Mouse (Mus musculus): ENCODE measurements around the gene Gm10972. TPM values are rescaled to one million over a fixed set of nuclear protein-coding genes. Genes with fewer than 3 reads are reported as not detected.
"Not testable (repeated sequence)": the region's sequence is repeated elsewhere in the genome, so short reads cannot be mapped to it uniquely, and the experiment has no call there.

The Gm10972 gene
- polyA plus RNA-seq, 1 experiment from 2014 or later, result not detected

DNA sequence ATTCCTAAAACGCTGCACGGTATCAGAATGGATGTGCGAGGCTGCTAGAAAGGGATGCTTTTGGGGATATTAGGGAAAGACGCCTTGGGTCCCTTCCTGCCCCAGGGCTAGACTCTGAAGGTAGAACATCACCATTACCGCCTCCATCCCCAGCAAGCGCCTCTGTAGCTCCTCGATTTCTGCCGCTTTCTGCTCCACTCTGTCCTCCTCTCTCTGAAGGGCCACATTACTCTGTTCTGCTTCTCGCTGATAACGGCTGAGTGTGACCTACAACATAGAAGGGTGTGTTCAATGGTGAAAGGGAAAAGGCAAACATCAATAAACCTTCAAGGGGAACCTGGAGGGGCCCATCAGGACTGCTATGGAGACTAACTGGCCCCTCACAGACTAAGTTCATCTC, 20.4 kb upstream of the Gm10972 start:
- no peaks in the 10 kb centered on the region for H3K4me1 ChIP-seq (replicated peaks)
- no peaks in the 10 kb centered on the region for H3K36me3 ChIP-seq
- ATAC-seq (ENCODE audit: low FRiP score, low read depth), result no peak
- H3K9ac ChIP-seq, result no peak overlapping the region
- no peak overlapping the region for H3K27ac ChIP-seq (replicated peaks)
- no peak overlapping the region for H3K4me2 ChIP-seq
- H3K4me3 ChIP-seq, result no peak overlapping the region
- WGBS, result 93% methylated on average over 10 of the region's 10 CpGs
- no peaks in the 10 kb centered on the region for H3K9me3 ChIP-seq
- H3K27me3 ChIP-seq, result no peaks in the 10 kb centered on the region

DNA sequence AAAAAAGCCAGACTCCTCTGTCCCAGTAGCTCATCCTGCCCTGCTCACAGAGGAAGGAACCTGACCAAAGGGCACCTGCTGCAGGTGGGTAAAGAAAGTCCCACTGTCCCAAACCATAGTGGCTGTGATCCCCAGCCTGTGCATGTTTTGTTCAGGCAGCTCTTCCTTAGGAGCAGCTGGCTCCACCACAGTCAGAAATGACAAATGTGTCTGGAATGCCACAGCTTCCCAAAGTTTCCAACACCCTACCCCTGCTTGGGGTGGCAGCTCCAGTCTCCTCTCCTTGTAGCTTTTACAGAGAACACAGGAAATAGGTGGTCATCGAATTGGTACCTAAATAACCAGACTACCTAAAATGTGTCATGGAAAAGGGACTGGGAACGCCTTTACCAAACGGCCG, 18.6 kb upstream of the Gm10972 start:
- no peak overlapping the region for H3K27ac ChIP-seq (replicated peaks)
- 93% methylated on average over 4 of the region's 4 CpGs for WGBS
- H3K9ac ChIP-seq, result no peak overlapping the region
- no peaks in the 10 kb centered on the region for H3K4me1 ChIP-seq (replicated peaks)
- H3K4me3 ChIP-seq, result no peak overlapping the region
- no peaks in the 10 kb centered on the region for H3K9me3 ChIP-seq
- H3K27me3 ChIP-seq, result no peaks in the 10 kb centered on the region
- ATAC-seq (ENCODE audit: low FRiP score, low read depth), result no peak
- H3K4me2 ChIP-seq, result no peak overlapping the region
- H3K36me3 ChIP-seq, result no peaks in the 10 kb centered on the region

DNA sequence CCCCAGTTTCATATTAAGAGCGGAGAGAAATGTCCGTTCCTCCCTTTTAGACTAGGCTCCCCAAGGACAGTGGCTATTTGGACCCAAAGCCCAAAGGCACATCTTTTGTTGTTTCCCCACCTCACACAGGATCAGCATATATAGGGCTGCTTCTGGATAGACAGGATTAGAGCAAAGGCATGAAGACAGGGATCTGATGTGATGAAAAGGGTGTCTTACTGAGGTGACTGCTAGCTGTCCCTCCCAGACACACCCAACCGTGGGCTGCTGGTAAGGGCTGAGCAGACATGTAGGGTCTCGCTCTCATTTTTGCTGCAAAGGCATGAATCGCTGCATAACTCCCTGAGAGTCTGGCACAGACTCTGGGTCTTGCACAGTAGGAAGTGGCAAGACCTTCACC, 14.2 kb upstream of the Gm10972 start:
- no peak overlapping the region for H3K4me3 ChIP-seq
- H3K4me2 ChIP-seq, result no peak overlapping the region
- no peak overlapping the region for H3K9ac ChIP-seq
- no peaks in the 10 kb centered on the region for H3K9me3 ChIP-seq
- H3K27ac ChIP-seq (replicated peaks), result no peak overlapping the region
- ATAC-seq (ENCODE audit: low FRiP score, low read depth), result no peak
- H3K27me3 ChIP-seq, result no peaks in the 10 kb centered on the region
- no peaks in the 10 kb centered on the region for H3K36me3 ChIP-seq
- no peaks in the 10 kb centered on the region for H3K4me1 ChIP-seq (replicated peaks)
- 85% methylated on average over 5 of the region's 5 CpGs for WGBS

DNA sequence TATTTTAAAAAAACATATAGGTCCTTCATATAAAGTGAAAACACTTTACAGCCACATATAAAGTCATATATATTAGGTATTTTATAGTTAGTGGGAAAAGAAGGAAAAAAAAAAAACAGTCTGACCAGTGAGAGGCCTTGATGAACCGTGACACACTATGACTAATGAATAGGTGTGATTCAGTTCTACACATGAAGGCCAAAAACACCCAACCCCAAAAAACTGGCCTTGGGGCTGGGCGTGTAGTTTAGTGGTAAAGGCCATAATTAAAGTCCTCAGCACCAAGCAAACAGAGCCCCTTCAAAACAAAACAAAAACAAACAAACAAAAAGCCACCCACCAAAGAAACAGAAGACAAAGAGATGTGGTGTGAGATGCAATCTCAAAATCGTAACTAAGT, 13.0 kb upstream of the Gm10972 start:
- no peaks in the 10 kb centered on the region for H3K4me1 ChIP-seq (replicated peaks)
- no peak for ATAC-seq (ENCODE audit: low FRiP score, low read depth)
- H3K9me3 ChIP-seq, result no peaks in the 10 kb centered on the region
- H3K4me2 ChIP-seq, result no peak overlapping the region
- 84% methylated on average over 3 of the region's 3 CpGs for WGBS
- no peak overlapping the region for H3K9ac ChIP-seq
- H3K27me3 ChIP-seq, result no peaks in the 10 kb centered on the region
- H3K36me3 ChIP-seq, result no peaks in the 10 kb centered on the region
- H3K4me3 ChIP-seq, result no peak overlapping the region
- no peak overlapping the region for H3K27ac ChIP-seq (replicated peaks)

DNA sequence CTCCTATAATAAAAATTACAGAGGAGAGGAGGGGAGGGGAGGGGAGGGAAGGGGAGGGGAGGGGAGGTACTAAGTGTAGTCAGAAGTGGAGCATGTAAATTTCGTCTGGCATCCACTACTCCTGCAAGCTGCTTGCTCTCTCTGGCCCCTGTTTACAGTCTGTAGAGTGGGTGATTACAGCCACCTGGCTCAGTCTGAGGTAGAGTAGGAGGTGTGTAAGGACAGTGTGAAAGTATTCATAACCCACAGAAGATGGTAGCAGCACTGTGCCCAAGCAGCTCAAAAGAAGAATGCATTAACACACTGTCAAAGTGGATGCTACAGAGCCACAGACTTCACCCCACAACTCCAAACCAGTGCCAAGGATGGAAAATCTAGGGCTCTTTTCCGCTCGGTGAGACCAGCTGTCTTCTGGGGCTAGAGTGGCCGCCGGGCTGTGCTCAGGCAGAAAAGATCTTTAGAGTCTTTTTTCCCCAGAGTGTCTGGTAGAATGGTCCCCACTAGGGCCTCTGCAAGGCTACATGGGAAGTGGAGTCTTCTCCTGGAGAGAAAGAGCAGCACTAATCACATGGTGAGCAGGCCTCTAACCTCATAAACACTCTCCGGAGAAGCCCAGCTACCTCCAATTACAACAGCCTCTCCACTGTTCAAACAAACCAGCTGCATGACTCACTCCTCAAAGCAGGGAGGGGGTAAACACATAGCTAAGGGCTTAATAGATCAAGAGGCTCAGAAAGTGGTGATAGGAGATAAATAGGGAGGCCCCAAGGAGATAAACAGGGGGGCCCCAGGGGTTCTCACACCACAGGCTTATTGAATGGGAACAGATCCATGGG, 6.1 kb downstream of the Gm10972 start:
- H3K4me3 ChIP-seq, result no peak overlapping the region
- H3K9me3 ChIP-seq, result no peaks in the 10 kb centered on the region
- ATAC-seq (ENCODE audit: low FRiP score, low read depth), result no peak
- H3K4me2 ChIP-seq, result no peak overlapping the region
- H3K36me3 ChIP-seq, result no peaks in the 10 kb centered on the region
- H3K4me1 ChIP-seq (replicated peaks), result peaks cover 6% of the 10 kb centered on the region; the same call in 1 of the 2 replicates
- 49% methylated on average over 6 of the region's 6 CpGs for WGBS
- no peak overlapping the region for H3K27ac ChIP-seq (replicated peaks)
- no peaks in the 10 kb centered on the region for H3K27me3 ChIP-seq
- no peak overlapping the region for H3K9ac ChIP-seq

DNA sequence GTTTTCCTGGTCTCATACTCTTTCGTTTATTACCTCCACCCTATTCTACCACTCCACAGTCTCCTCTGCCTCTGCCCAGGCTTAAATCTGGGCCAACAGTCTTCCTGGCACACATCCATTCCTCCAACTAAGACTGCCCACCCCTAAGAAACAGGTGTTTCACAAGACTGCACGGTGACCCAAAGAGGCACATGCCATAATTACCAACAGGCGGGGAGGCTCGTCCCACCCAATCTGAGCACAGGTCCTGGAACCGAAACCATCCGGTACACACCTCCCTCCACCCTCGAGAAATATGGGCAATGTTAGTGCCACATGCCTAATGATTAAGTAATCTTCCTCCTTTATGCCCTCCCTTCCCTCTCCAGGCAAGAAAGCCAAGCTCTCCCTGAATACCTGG, 7.5 kb downstream of the Gm10972 start:
- Histone ChIP-seq H3K4me2 (no peak overlapping the region), H3K9ac (no peak overlapping the region), H3K4me3 (no peak overlapping the region), H3K4me1 (replicated peaks) (peaks cover 6% of the 10 kb centered on the region; the same call in 1 of the 2 replicates), H3K27ac (replicated peaks) (no peak overlapping the region), H3K9me3 (no peaks in the 10 kb centered on the region), H3K27me3 (no peaks in the 10 kb centered on the region), H3K36me3 (no peaks in the 10 kb centered on the region)
- ATAC-seq (ENCODE audit: low FRiP score, low read depth), result no peak; the same call in 1 of the 2 replicates
- WGBS, result 87% methylated on average over 7 of the region's 7 CpGs

DNA sequence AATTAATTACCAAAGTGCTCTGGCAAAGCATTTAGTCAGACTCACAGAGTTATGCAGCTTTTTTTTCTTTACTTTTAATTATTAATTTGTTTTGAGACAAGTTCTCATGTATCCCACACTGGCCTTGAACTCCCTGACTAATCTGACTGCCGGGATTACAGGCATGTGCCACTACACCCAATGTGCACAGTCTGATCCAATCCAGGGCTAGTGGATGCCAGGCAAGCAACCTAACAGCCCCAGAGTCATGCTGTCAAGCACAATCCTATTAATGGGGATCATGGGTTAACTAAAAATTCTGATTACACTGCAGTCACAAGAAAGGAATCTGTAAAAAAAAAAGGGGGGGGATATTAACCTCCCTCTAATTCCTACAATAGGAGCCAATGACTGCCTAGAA, 11.1 kb downstream of the Gm10972 start:
- H3K27ac ChIP-seq (replicated peaks); H3K9me3 ChIP-seq; H3K27me3 ChIP-seq; H3K4me2 ChIP-seq; H3K4me1 ChIP-seq (replicated peaks); H3K4me3 ChIP-seq; H3K9ac ChIP-seq; H3K36me3 ChIP-seq; ATAC-seq (ENCODE audit: low FRiP score, low read depth): not testable (repeated sequence)
- WGBS, result 62% methylated on average over 1 of the region's 1 CpGs

DNA sequence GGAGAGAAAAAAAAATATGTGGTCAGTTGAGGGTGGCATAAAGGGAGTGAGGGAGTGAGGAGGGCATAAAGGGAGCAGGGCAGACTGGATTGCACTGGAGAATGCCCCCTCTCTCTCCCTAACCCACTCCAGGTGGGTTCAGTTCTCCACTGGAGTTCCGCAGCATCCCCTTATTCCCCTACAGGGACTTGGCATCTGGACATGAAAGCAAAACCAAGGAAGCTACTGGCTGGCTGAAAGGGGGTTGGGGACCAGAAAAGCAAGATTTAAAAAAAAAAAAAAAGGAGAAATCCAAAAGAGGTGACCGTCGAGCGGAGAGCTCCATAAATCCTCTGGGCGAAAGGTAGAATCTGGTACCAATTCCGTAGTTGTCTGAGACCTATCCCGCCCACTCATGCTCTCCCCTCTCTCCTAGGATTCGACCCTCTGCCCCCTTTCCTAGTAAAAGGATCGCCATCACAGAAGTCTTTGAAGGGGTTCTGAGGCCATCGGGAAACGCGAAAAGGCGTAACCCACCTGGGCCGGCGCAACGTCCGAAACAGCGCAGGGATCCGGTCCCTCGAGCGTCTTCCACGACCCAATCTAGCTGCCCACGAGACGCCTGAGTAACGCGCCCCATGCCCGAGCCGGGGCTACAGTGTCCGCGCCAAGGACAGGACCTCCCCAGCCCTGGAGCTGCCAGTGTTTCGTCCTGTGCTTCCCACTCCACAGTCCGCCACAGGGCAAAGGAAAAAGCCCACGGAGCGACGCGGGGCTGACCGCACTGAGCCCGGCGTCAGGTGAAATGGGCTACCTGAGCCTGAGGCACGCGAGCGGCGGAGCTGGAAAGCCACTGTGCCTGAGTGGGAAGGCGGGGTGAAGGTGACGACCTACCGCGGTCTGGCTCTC, 15.2 kb downstream of the Gm10972 start:
- WGBS, result 6% methylated on average over 22 of the region's 47 CpGs

DNA sequence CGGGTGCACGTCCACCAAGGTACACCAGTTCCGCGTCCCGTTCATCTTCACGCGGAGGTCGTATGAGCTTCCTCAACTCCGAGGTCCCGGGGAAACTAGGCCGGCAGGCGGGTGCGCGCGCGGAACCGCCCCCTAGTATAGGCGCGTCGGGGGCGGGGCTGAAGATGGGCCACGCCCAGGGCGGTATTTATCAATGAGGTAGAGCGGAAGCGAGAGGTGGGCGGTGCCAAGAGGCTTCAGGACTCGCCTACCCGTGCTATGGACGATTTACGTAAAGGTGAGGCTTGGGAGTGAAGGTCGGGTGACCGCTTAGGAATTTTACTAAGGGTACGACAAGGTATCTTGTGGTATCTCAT, 15.8 kb downstream of the Gm10972 start, which contains the start of gene Tuft1:
Tuft1 (minus strand) TSS at position 133 of the 356 bp plus-strand sequence.
- Histone ChIP-seq H3K4me3 (peak within 1 kb of the TSS; percentile 43), H3K9ac (peak within 1 kb of the TSS; percentile 39; the same call in 1 of the 2 replicates), H3K4me2 (peak within 1 kb of the TSS; percentile 64)
- H3K27me3 ChIP-seq; H3K36me3 ChIP-seq; H3K4me1 ChIP-seq (replicated peaks); H3K27ac ChIP-seq (replicated peaks); H3K9me3 ChIP-seq: not testable (repeated sequence)
- under 1% methylated on average over 23 of the region's 33 CpGs for WGBS
- ATAC-seq (ENCODE audit: low FRiP score, low read depth), result peak; percentile 92

More for the DNA sequence above, 15.2 kb downstream of the Gm10972 start:
- H3K4me3 ChIP-seq, result peak overlapping the region; percentile 43
- H3K9me3 ChIP-seq; H3K4me1 ChIP-seq (replicated peaks); H3K27ac ChIP-seq (replicated peaks); H3K36me3 ChIP-seq; ATAC-seq (ENCODE audit: low FRiP score, low read depth); H3K27me3 ChIP-seq: not testable (repeated sequence)
- H3K9ac ChIP-seq, result peak overlapping the region; percentile 39; the same call in 1 of the 2 replicates
- peak overlapping the region; percentile 64 for H3K4me2 ChIP-seq

DNA sequence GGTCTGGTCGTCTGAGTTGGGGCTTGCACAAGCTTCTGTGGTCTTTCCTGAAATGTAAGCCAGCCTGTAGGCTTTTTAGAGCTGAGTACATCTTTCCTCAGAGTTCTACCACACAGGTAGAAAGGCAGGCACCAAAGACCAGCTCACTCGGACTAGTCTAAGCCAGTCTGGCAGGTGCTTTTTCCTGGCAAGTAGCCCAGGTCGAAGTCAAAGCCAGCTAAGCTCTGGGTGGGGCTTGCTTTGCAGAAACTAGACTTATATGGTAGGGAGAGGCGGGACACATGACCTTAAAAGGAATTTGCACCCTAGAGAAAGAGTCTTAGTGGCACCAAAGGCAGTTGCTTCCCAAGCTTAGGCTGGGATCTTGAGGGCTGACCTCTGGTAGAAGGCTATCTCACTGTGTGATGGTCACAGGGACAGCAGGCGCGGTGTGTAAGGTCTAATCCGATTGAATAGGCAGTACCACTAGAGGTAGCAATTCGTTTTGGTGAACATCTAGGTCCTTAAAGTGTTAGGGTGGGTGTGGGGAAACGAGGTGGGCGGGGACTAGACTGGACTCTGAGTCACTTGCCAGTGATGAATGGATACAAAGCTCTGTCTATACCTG, 16.3 kb downstream of the Gm10972 start:
- not testable (repeated sequence) for H3K27me3 ChIP-seq; H3K4me1 ChIP-seq (replicated peaks); H3K9ac ChIP-seq; H3K27ac ChIP-seq (replicated peaks); H3K36me3 ChIP-seq; H3K9me3 ChIP-seq
- Histone ChIP-seq H3K4me2 (peak overlapping the region; percentile 51), H3K4me3 (peak overlapping the region; percentile 18)
- WGBS, result 36% methylated on average over 8 of the region's 10 CpGs
- peak; percentile 81 for ATAC-seq (ENCODE audit: low FRiP score, low read depth)

DNA sequence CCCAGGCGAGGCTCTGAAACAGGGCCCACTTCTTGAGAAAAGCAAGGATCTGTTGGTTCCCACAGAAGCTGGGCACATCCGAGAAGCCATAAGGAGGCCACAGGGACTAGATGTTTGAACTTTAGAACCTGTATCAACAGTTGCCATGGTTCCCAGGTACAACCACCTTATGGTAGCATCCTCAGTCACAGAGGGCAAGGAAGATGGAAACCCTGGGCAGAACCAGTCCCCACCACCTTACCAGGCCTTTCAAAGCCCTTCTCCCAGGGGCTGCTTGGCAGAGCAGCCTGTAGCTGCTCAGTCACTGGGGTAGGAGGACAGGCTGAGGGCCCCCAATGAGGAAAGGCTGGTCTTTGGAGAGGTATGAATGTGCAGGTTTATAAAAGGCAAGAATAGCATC, 17.9 kb downstream of the Gm10972 start:
- not testable (repeated sequence) for H3K9me3 ChIP-seq; H3K4me3 ChIP-seq; H3K27ac ChIP-seq (replicated peaks); ATAC-seq (ENCODE audit: low FRiP score, low read depth); H3K9ac ChIP-seq; H3K36me3 ChIP-seq; H3K4me2 ChIP-seq; H3K4me1 ChIP-seq (replicated peaks); H3K27me3 ChIP-seq
- WGBS, result 91% methylated on average over 2 of the region's 2 CpGs
